Mouse (Mus musculus) brain, embryonic 14.5 days (tissue): ENCODE measurements around the gene Uevld.
A peak's percentile ranks its signal among the peaks of the same experiment; 100 is the strongest.

Experiments
- CTCF ChIP-seq: fragments of 200-500 bp; IDR thresholded peaks from 2 replicates; pipeline ENCODE4 v1.5.1; 2012; ENCODE audit warnings: inconsistent platforms, mild to moderate bottlenecking, moderate library complexity, borderline replicate concordance; ENCODE audit not compliant: insufficient read depth, insufficient read length; ENCODE audit errors: extremely low read depth
- POLR2A ChIP-seq: fragments of 200-500 bp; IDR thresholded peaks from 2 replicates; pipeline ENCODE4 v1.6.1; 2012; ENCODE audit warnings: mild to moderate bottlenecking, inconsistent platforms, borderline replicate concordance; ENCODE audit not compliant: poor library complexity, insufficient read depth, insufficient read length, severe bottlenecking; ENCODE audit errors: extremely low read depth

DNA sequence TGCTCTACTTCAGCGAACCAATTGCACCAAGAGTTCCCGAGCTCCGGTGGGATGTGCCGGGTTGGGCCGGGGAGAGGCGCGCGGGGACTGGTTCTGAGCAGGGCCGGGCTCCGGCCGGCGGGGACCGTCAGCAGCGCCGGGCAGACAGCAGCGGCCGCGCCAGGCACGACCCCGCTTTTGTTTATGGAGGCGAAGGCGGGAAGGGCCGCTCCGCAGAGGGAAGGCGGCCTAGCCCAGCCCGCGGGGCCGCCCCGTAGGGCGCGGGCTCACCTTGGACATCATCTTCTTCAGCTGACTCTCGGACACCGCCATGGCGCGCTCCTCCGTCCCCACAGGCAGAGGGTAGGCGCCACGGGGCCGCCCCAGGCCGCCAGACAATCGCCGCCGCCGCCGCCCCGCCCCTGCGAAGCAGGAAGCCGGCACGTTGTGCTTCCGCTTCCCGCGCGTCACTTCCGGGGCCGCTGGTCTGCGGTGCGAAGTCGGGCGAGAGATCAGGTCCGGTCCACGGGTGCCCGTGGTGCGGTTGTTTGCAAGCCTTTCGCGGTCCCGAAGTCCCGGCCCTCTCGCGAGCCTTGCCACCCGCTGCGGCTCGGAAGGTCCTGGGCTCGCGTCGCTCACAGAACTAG is 38.7 kb downstream of the Uevld start, which contains the start of gene Tsg101:
- 0 out of 2 replicates have a peak, but pooled peaks have one; percentile 9 for TF ChIP-seq CTCF
- peak; percentile 94 for TF ChIP-seq POLR2A
